Mouse (Mus musculus): ENCODE results near the gene Itgav. TPM values are rescaled to one million over a fixed set of nuclear protein-coding genes. Genes with fewer than 3 reads are reported as not detected.

Itgav gene
- polyA plus RNA-seq, 1 experiment from 2014 or later = 66.8 TPM

GRCm38 (mm10) chr2:83853423-83853822 is 129.2 kb downstream of the Itgav start:
- ATAC-seq (ENCODE audit: insufficient read depth) (no peak), DNase-seq (no peak)
- Histone ChIP-seq H3K9me3 (ENCODE audit: low read depth, low read length) (no peaks in the 10 kb centered on the region), H3K4me2 (no peak overlapping the region), H3K9ac (no peak overlapping the region), H3K36me3 (ENCODE audit: insufficient read depth) (no peaks in the 10 kb centered on the region), H3K4me1 (ENCODE audit: insufficient read depth) (no peaks in the 10 kb centered on the region), H3K27ac (ENCODE audit: low read depth) (no peak overlapping the region), H3K27me3 (ENCODE audit: insufficient read depth, low read length) (no peaks in the 10 kb centered on the region), H3K4me3 (ENCODE audit: low read depth, low read length) (no peak overlapping the region)
- TF ChIP-seq CTCF (IDR thresholded peaks at IDR 0.05; ENCODE audit: low read depth) = no peak
- 77% methylated on average over 10 of the region's 10 CpGs for WGBS

GRCm38 (mm10) chr2:83856236-83856635 is 132.0 kb downstream of the Itgav start:
- H3K4me3 ChIP-seq (ENCODE audit: low read depth, low read length) = no peak overlapping the region
- ATAC-seq (ENCODE audit: insufficient read depth) (no peak), DNase-seq (no peak)
- H3K27me3 ChIP-seq (ENCODE audit: insufficient read depth, low read length) = no peaks in the 10 kb centered on the region
- 37% methylated on average over 4 of the region's 4 CpGs for WGBS
- H3K4me1 ChIP-seq (ENCODE audit: insufficient read depth) = no peaks in the 10 kb centered on the region
- H3K36me3 ChIP-seq (ENCODE audit: insufficient read depth) = no peaks in the 10 kb centered on the region
- H3K27ac ChIP-seq (ENCODE audit: low read depth) = no peak overlapping the region
- H3K4me2 ChIP-seq = no peak overlapping the region
- H3K9ac ChIP-seq = no peak overlapping the region
- TF ChIP-seq CTCF (IDR thresholded peaks at IDR 0.05; ENCODE audit: low read depth) = no peak
- no peaks in the 10 kb centered on the region for H3K9me3 ChIP-seq (ENCODE audit: low read depth, low read length)

Other genes with a start within 250 kb of the Itgav start
- 115 and 125 TPM in 2 replicates for gene Zc3h15, start 80.0 kb upstream of the Itgav start, polyA plus RNA-seq (2014; fragmentation: Nextera tagmentation; extraction: Ambion mirVana)
- 2.2 and 2.4 TPM in 2 replicates for gene Fam171b, start 88.2 kb downstream of the Itgav start, polyA plus RNA-seq (2014; fragmentation: Nextera tagmentation; extraction: Ambion mirVana)
- gene Zswim2, start 216.8 kb downstream of the Itgav start, polyA plus RNA-seq (2014; fragmentation: Nextera tagmentation; extraction: Ambion mirVana) = not detected in 2 replicates
- gene Gm13698, start 231.3 kb downstream of the Itgav start, polyA plus RNA-seq (2014; fragmentation: Nextera tagmentation; extraction: Ambion mirVana) = not detected in 2 replicates
- not detected in 2 replicates for gene Gm13693, start 237.1 kb downstream of the Itgav start, polyA plus RNA-seq (2014; fragmentation: Nextera tagmentation; extraction: Ambion mirVana)
- not detected in 2 replicates for gene Gm13695, start 242.9 kb downstream of the Itgav start, polyA plus RNA-seq (2014; fragmentation: Nextera tagmentation; extraction: Ambion mirVana)
- not detected in 2 replicates for gene Gm13696, start 248.7 kb downstream of the Itgav start, polyA plus RNA-seq (2014; fragmentation: Nextera tagmentation; extraction: Ambion mirVana)

Measured in lung, embryonic 14.5 days (tissue).